Mouse (Mus musculus) E14TG2a.4 (cell line): ENCODE measurements around the gene Ankrd45.

Source experiments
- H3K27me3 ChIP-seq: 2 replicates; pipeline ENCODE4 v1.6.1; 2014; ENCODE audit warnings: low read length, control low read depth; ENCODE audit not compliant: insufficient read depth
- H3K36me3 ChIP-seq: 2 replicates; pipeline ENCODE4 v1.6.1; 2014; ENCODE audit warnings: low read length, control low read depth; ENCODE audit not compliant: insufficient read depth
- H3K4me1 ChIP-seq: replicated peaks from 2 replicates; pipeline ENCODE4 v1.6.1; 2014; ENCODE audit warnings: low read depth, low read length, control low read depth
- H3K4me3 ChIP-seq: replicated peaks from 2 replicates; pipeline ENCODE4 v1.5.1; 2014; ENCODE audit warnings: mild to moderate bottlenecking, low read length
- H3K9me3 ChIP-seq: 2 replicates; pipeline ENCODE4 v1.6.1; 2014; ENCODE audit warnings: low read length, control low read depth
- CTCF ChIP-seq: conservative IDR thresholded peaks from 2 replicates; pipeline ENCODE4 v1.5.1; 2014; ENCODE audit warnings: low read length
- NANOG ChIP-seq: IDR thresholded peaks from 2 replicates; pipeline ENCODE4 v1.6.1; 2014; ENCODE audit warnings: borderline replicate concordance, low read length, mixed read lengths
- POU5F1 ChIP-seq: IDR thresholded peaks from 2 replicates; pipeline ENCODE4 v1.6.1; 2014; ENCODE audit warnings: low read length, borderline replicate concordance

Gene Ankrd45

GRCm38 (mm10) chr1:161142531-161143159 lies at the start of gene Ankrd45:
Gene Ankrd45 (plus strand): TSS chr1:161142691.
- Histone ChIP-seq H3K27me3 (no peaks in the 10 kb centered on the region), H3K9me3 (peaks cover 27% of the 10 kb centered on the region), H3K4me3 (peak within 1 kb of the TSS; percentile 75), H3K4me1 (peaks cover 33% of the 10 kb centered on the region), H3K36me3 (peaks cover 13% of the 10 kb centered on the region)
- no peak for TF ChIP-seq CTCF
- TF ChIP-seq POU5F1, result no peak
- no peak for TF ChIP-seq NANOG

GRCm38 (mm10) chr1:161099721-161100405 lies 42.6 kb upstream of the Ankrd45 start:
- Histone ChIP-seq H3K4me1 (no peaks in the 10 kb centered on the region), H3K9me3 (0 out of 2 replicates have a peak, but pooled peaks cover 2% of the 10 kb centered on the region), H3K4me3 (no peak overlapping the region), H3K36me3 (peaks cover 30% of the 10 kb centered on the region), H3K27me3 (no peaks in the 10 kb centered on the region)
- no peak for TF ChIP-seq CTCF
- no peak for TF ChIP-seq NANOG
- TF ChIP-seq POU5F1, result no peak

GRCm38 (mm10) chr1:161103842-161104241 lies 38.6 kb upstream of the Ankrd45 start:
- Histone ChIP-seq H3K36me3 (peaks cover 21% of the 10 kb centered on the region), H3K9me3 (0 out of 2 replicates have a peak, but pooled peaks cover 2% of the 10 kb centered on the region), H3K4me1 (no peaks in the 10 kb centered on the region), H3K27me3 (no peaks in the 10 kb centered on the region), H3K4me3 (no peak overlapping the region)
- TF ChIP-seq CTCF (no peak), NANOG (no peak), POU5F1 (no peak)

- H3K36me3 ChIP-seq, result peaks cover 15% of the 10 kb centered on the region
- TF ChIP-seq POU5F1, result no peak
- no peak for TF ChIP-seq NANOG
- TF ChIP-seq CTCF, result no peak
- no peaks in the 10 kb centered on the region for H3K9me3 ChIP-seq
- no peaks in the 10 kb centered on the region for H3K4me1 ChIP-seq
- H3K4me3 ChIP-seq, result no peak overlapping the region
- no peaks in the 10 kb centered on the region for H3K27me3 ChIP-seq
These were observed 33.3 kb upstream of the Ankrd45 start for GRCm38 (mm10) chr1:161109216-161109615.

GRCm38 (mm10) chr1:161114591-161114990 lies 27.9 kb upstream of the Ankrd45 start:
- no peak for TF ChIP-seq CTCF
- no peak for TF ChIP-seq NANOG
- TF ChIP-seq POU5F1, result no peak
- Histone ChIP-seq H3K4me1 (no peaks in the 10 kb centered on the region), H3K4me3 (no peak overlapping the region)

GRCm38 (mm10) chr1:161122661-161123418 lies 19.7 kb upstream of the Ankrd45 start:
- no peaks in the 10 kb centered on the region for H3K36me3 ChIP-seq
- TF ChIP-seq NANOG, result no peak
- no peak for TF ChIP-seq CTCF
- TF ChIP-seq POU5F1, result no peak
- no peaks in the 10 kb centered on the region for H3K27me3 ChIP-seq
- no peaks in the 10 kb centered on the region for H3K4me1 ChIP-seq
- no peaks in the 10 kb centered on the region for H3K9me3 ChIP-seq
- H3K4me3 ChIP-seq, result no peak overlapping the region

More at GRCm38 (mm10) chr1:161114591-161114990, 27.9 kb upstream of the Ankrd45 start:
- no peaks in the 10 kb centered on the region for H3K27me3 ChIP-seq
- H3K36me3 ChIP-seq, result peaks cover 2% of the 10 kb centered on the region; the same call in 1 of the 2 replicates
- no peaks in the 10 kb centered on the region for H3K9me3 ChIP-seq

GRCm38 (mm10) chr1:161126461-161126860 lies 16.0 kb upstream of the Ankrd45 start:
- Histone ChIP-seq H3K4me3 (no peak overlapping the region), H3K27me3 (no peaks in the 10 kb centered on the region), H3K9me3 (no peaks in the 10 kb centered on the region), H3K36me3 (no peaks in the 10 kb centered on the region), H3K4me1 (peaks cover 10% of the 10 kb centered on the region)
- no peak for TF ChIP-seq NANOG
- no peak for TF ChIP-seq POU5F1
- no peak for TF ChIP-seq CTCF
